Mouse (Mus musculus) ES-E14 (cell line): ENCODE data around the gene Clip1.

Experiments used
- CHD2 ChIP-seq: IDR thresholded peaks from 2 replicates; pipeline ENCODE4 v1.6.1; 2014; ENCODE audit warnings: mild to moderate bottlenecking, low read depth, low read length, inconsistent platforms
- HCFC1 ChIP-seq: IDR thresholded peaks from 2 replicates; pipeline ENCODE4 v1.6.1; 2012; ENCODE audit warnings: low read length, inconsistent platforms, borderline replicate concordance; ENCODE audit not compliant: insufficient read depth
- MAFK ChIP-seq: IDR thresholded peaks from 2 replicates; pipeline ENCODE4 v1.6.1; 2014; ENCODE audit warnings: mild to moderate bottlenecking, low read depth, low read length, inconsistent platforms; ENCODE audit not compliant: insufficient read depth
- ZC3H11A ChIP-seq: IDR thresholded peaks from 2 replicates; pipeline ENCODE4 v1.6.1; 2012; ENCODE audit warnings: low read depth, mild to moderate bottlenecking, inconsistent platforms, low read length, borderline replicate concordance
- ZNF384 ChIP-seq: IDR thresholded peaks from 2 replicates; pipeline ENCODE4 v1.6.1; 2012; ENCODE audit warnings: low read depth, low read length, inconsistent platforms

GRCm38 (mm10) chr5:123713782-123714181 lies 29.4 kb upstream of the Clip1 start:
- no peak for TF ChIP-seq ZC3H11A
- TF ChIP-seq MAFK = no peak
- no peak for TF ChIP-seq HCFC1
- no peak for TF ChIP-seq ZNF384
- TF ChIP-seq CHD2 = no peak
